Mouse (Mus musculus) small intestine, adult 2 months (tissue): ENCODE measurements at regions not wholly inside any gene's neighbourhood (a gene's known extent, or its start where the extent isn't known, plus 50 kb on each side); places are given as distances from the start of the nearest gene placed in this dataset.

Experiments
- H3K27ac ChIP-seq: fragments of 200-500 bp; 2 replicates; pipeline ENCODE4 v1.5.1; 2012; ENCODE audit warnings: low read depth, low read length, control low read depth, inconsistent platforms; ENCODE audit not compliant: insufficient read depth
- H3K27me3 ChIP-seq: fragments of 200-500 bp; 2 replicates; pipeline ENCODE4 v1.6.1; 2012; ENCODE audit warnings: mild to moderate bottlenecking, moderate library complexity, low read length, inconsistent platforms; ENCODE audit not compliant: control insufficient read depth, insufficient read depth
- H3K36me3 ChIP-seq: fragments of 200-500 bp; 2 replicates; pipeline ENCODE4 v1.6.1; 2012; ENCODE audit warnings: mild to moderate bottlenecking, low read length, control low read depth, inconsistent platforms; ENCODE audit not compliant: control insufficient read depth, insufficient read depth
- H3K4me1 ChIP-seq: fragments of 200-500 bp; 2 replicates; pipeline ENCODE4 v1.6.1; 2012; ENCODE audit warnings: low read length, inconsistent platforms, mixed read lengths; ENCODE audit not compliant: control insufficient read depth, insufficient read depth, insufficient read length
- H3K4me3 ChIP-seq: fragments of 200-500 bp; 2 replicates; pipeline ENCODE4 v1.5.1; 2012; ENCODE audit warnings: low read depth, mild to moderate bottlenecking, control low read depth, inconsistent platforms, low read length, moderate library complexity
- CTCF ChIP-seq: fragments of 200-500 bp; IDR thresholded peaks from 2 replicates; pipeline ENCODE4 v1.5.1; 2012; ENCODE audit warnings: low read depth, mild to moderate bottlenecking, control low read depth, inconsistent platforms, low read length, moderate library complexity, mixed read lengths; ENCODE audit not compliant: insufficient replicate concordance, insufficient read length; ENCODE audit errors: extremely low read depth
- POLR2A ChIP-seq: fragments of 200-500 bp; IDR thresholded peaks from 2 replicates; pipeline ENCODE4 v1.6.1; 2012; ENCODE audit warnings: low read depth, mild to moderate bottlenecking, control low read depth, inconsistent platforms, low read length, moderate library complexity
- WGBS: fragments of 180-500 bp; shearing (Covaris S2); methylation state at CpG from one replicate; pipeline ENCODE4 v1.1.7; 2018; 5-methylcytosine and 5-hydroxymethylcytosine counted together

DNA sequence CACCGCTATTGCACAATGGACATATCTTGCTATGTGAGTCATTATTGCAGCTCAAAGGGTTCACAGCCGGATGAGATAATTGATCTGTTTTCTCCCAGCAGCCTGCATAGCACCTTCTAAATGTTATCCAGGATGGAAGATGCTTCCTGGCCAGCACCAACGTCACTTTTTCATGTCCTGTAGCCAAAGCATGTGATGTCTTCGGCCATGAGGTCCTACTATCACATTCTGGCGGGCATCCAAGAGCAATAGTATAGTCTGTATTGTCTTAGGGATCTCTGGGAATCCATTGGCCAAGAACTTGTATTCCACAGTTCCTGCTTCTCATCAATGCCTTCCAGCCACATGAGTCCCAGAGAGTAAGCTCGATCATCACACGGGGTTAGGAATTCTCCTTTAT lies 70.6 kb downstream of the Npy start:
- H3K27ac ChIP-seq = no peak overlapping the region
- no peak overlapping the region for H3K4me3 ChIP-seq
- WGBS = 73% methylated on average over 7 of the region's 7 CpGs
- H3K27me3 ChIP-seq = no peaks in the 10 kb centered on the region
- no peak for TF ChIP-seq CTCF
- TF ChIP-seq POLR2A = no peak
- no peaks in the 10 kb centered on the region for H3K4me1 ChIP-seq
- H3K36me3 ChIP-seq = no peaks in the 10 kb centered on the region

DNA sequence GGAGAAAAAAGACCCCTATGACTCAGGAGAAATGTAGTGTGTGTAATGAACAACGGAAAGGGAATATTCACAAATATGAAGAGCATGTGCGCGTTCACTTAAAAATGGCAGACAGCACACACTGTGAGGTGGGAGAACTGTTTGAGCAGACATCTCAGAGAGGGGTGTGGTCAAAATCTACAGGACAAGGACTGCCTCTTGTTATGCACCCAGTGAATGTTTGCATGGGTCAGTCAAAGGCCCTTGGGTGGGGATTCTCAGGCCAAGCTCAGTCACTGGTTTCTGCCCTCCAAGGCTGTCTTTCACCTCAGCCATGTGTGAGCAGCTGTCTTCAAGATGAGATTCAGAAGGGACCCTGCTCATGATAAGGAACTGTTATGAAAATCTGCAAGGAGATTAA lies 76.6 kb downstream of the Npy start:
- 94% methylated on average over 3 of the region's 3 CpGs for WGBS

DNA sequence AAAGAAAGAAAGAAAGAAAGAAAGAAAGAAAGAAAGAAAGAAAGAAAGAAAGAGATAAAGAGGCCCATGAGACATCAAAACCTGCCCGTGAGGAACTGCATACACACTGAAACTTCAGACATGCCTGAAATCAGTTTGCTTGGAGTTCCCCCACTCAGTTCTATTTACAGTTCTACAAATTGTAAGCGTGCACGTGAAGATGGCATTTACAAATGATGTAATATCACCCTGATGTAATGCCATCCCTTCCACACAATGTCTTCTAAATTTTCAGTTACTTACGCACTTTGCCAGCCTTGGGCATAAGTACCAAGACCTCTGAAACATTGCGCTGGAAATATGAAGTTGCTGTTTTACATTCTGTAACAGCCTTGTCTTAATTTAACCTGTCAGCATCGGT lies 79.0 kb downstream of the Npy start:
- H3K27ac ChIP-seq = no peak overlapping the region
- TF ChIP-seq POLR2A (no peak), CTCF (no peak)
- H3K4me3 ChIP-seq = no peak overlapping the region
- H3K36me3 ChIP-seq = no peaks in the 10 kb centered on the region
- H3K27me3 ChIP-seq = no peaks in the 10 kb centered on the region
- WGBS = 79% methylated on average over 6 of the region's 6 CpGs
- H3K4me1 ChIP-seq = no peaks in the 10 kb centered on the region

More for the DNA sequence above, 76.6 kb downstream of the Npy start:
- H3K27me3 ChIP-seq = no peaks in the 10 kb centered on the region
- no peak for TF ChIP-seq CTCF
- no peak for TF ChIP-seq POLR2A
- H3K4me1 ChIP-seq = no peaks in the 10 kb centered on the region
- no peak overlapping the region for H3K4me3 ChIP-seq
- H3K36me3 ChIP-seq = no peaks in the 10 kb centered on the region
- H3K27ac ChIP-seq = no peak overlapping the region

DNA sequence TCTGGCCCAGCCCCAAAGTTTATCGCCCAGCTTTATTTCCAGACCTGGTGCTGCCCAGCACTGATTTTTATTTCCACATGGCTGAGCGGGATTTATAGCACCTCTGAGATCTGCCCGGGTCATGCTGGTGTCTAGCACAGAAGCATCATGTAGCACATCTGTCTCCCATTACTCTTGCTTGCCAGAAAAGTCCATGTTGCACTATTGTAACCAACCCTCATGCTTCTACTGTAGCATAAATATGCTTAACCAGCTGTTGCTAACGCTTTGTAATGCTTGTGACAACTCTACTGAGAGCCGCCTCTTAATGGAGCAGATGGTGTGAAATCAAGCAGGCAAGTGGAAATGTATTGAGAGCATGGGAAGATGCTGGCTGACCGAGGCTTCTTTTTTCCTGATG lies 81.5 kb downstream of the Npy start:
- no peak overlapping the region for H3K4me3 ChIP-seq
- TF ChIP-seq POLR2A (no peak), CTCF (no peak)
- H3K27ac ChIP-seq = no peak overlapping the region
- 76% methylated on average over 6 of the region's 6 CpGs for WGBS
- H3K36me3 ChIP-seq = no peaks in the 10 kb centered on the region
- no peaks in the 10 kb centered on the region for H3K4me1 ChIP-seq
- no peaks in the 10 kb centered on the region for H3K27me3 ChIP-seq

DNA sequence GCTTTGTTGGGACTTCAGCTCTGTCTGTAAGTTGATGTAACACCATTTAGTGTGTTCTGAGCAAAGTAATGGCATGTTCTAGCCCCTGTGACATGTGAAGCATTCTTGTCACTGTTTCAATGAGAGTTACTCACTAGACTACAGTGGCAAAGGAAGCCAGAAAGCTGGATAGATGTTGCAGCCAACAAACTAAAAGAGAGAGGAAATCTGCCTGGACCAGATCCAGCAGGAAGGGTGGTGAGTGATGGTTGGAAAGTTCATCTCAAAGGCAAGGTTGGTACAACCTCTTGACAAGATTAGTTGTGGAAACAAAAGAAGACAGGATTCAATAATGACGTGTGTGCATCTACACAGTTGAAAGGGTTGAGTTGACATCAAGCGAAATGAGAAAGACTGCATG lies 83.9 kb downstream of the Npy start:
- Histone ChIP-seq H3K4me3 (no peak overlapping the region), H3K27me3 (no peaks in the 10 kb centered on the region), H3K36me3 (no peaks in the 10 kb centered on the region), H3K4me1 (no peaks in the 10 kb centered on the region), H3K27ac (no peak overlapping the region)
- 78% methylated on average over 2 of the region's 2 CpGs for WGBS
- TF ChIP-seq CTCF (no peak), POLR2A (no peak)

DNA sequence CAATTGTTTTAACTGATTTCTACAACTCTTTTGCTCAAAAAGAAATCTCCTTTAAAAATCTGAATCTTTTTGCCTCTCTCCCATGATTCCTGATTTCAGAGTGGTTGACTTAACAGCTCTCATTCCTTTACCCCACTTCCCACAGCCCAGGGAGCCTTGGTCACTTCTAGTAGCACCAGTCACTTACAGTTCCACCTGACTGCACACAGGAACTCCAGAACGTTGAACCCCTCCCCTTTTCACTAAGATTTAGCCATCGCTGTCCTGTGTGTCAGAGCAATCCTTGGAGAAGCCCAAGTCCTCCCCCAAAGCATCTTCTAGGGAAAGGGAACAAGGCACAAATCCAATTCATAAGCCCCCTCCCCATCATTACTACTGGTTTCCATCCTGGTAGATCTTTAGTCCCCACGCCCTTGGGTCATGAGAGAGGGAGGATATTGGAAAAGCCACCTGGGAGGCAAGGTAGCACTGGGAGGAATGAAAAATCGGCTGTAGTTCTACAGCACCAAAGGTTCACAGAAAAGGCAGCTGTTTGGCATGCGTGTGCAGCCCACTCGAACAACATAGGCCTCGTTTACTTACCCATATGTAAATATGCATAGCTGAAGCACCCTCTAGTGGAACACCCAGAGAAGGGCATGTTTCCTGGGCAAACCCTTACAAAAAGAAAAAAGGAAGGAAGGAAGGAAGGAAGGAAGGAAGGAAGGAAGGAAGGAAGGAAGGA lies 96.7 kb downstream of the Npy start:
- no peaks in the 10 kb centered on the region for H3K36me3 ChIP-seq
- no peak overlapping the region for H3K4me3 ChIP-seq
- TF ChIP-seq CTCF (peak; percentile 12; the same call in 1 of the 2 replicates), POLR2A (no peak)
- no peaks in the 10 kb centered on the region for H3K4me1 ChIP-seq
- WGBS = 40% methylated on average over 7 of the region's 7 CpGs
- no peaks in the 10 kb centered on the region for H3K27me3 ChIP-seq
- no peak overlapping the region for H3K27ac ChIP-seq

DNA sequence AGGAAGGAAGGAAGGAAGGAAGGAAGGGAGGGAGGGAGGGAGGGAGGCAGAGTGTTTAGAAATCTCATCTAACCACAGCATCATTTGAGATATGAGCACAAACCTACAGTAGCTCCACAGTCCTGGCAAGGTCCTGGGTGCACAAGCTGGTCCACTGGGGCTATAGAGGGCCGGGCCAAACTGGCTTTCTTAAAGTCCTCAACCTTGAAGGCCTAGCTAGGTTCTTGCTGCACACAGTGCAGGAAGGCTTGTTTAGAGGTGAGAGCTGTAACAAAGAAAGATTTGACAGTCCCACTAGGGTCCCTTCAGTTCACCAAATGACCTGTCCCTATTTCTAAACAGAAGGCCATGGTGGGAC lies 97.3 kb downstream of the Npy start:
- no peak overlapping the region for H3K27ac ChIP-seq
- H3K4me3 ChIP-seq = no peak overlapping the region
- no peaks in the 10 kb centered on the region for H3K27me3 ChIP-seq
- TF ChIP-seq POLR2A (no peak), CTCF (no peak)
- H3K4me1 ChIP-seq = no peaks in the 10 kb centered on the region
- 75% methylated on average over 1 of the region's 1 CpGs for WGBS
- H3K36me3 ChIP-seq = no peaks in the 10 kb centered on the region
